Mouse (Mus musculus) embryo, embryonic 11 days (tissue): ENCODE results near the gene Raver1.
A peak's percentile ranks its signal among the peaks of the same experiment; 100 is the strongest.

ENCODE experiments used
- DNase-seq: peaks from one replicate; pipeline ENCODE4 v3.0.0-alpha.2; 2015

Gene Raver1

GRCm38 (mm10) chr9:21036666-21037065, 55.1 kb downstream of the Raver1 start:
- no peak for DNase-seq

GRCm38 (mm10) chr9:21036161-21036560, 55.6 kb downstream of the Raver1 start:
- DNase-seq: no peak

- no peak for DNase-seq
Measured at GRCm38 (mm10) chr9:21035586-21035985, 56.2 kb downstream of the Raver1 start.

- peak; percentile 53 for DNase-seq
Measured at GRCm38 (mm10) chr9:21034481-21035085, 57.2 kb downstream of the Raver1 start.

GRCm38 (mm10) chr9:21033136-21033535, 58.7 kb downstream of the Raver1 start:
- peak; percentile 91 for DNase-seq

- no peak for DNase-seq
Measured at GRCm38 (mm10) chr9:21032491-21032890, 59.3 kb downstream of the Raver1 start.

- DNase-seq: peak; percentile 37
Measured at GRCm38 (mm10) chr9:21031896-21032351, 59.9 kb downstream of the Raver1 start, which contains the start of gene Icam5. Icam5 (plus strand) TSS chr9:21032073.

- DNase-seq: peak; percentile 71
Measured at GRCm38 (mm10) chr9:21031251-21031895, 60.4 kb downstream of the Raver1 start.

GRCm38 (mm10) chr9:21030781-21031250, 61.0 kb downstream of the Raver1 start:
- DNase-seq: peak; percentile 90

GRCm38 (mm10) chr9:21030055-21030600, 61.7 kb downstream of the Raver1 start:
- DNase-seq: no peak

GRCm38 (mm10) chr9:21029291-21030054, 62.3 kb downstream of the Raver1 start, which contains the start of gene Icam4:
Icam4 (plus strand) TSS chr9:21029373.
- peak; percentile 89 for DNase-seq

- DNase-seq: no peak
Measured at GRCm38 (mm10) chr9:21028560-21029110, 63.2 kb downstream of the Raver1 start.

- DNase-seq: no peak
Measured at GRCm38 (mm10) chr9:21027774-21028290, 64.0 kb downstream of the Raver1 start.

GRCm38 (mm10) chr9:21026849-21027248, 65.0 kb downstream of the Raver1 start:
- no peak for DNase-seq

- DNase-seq: no peak
Measured at GRCm38 (mm10) chr9:21025258-21025810, 66.5 kb downstream of the Raver1 start.
